Mouse (Mus musculus) liver, adult 2 months (tissue): ENCODE results near the gene Edf1. TPM values are rescaled to one million over a fixed set of nuclear protein-coding genes. Genes with fewer than 3 reads are reported as not detected.

ENCODE experiments used
- DNase-seq: peaks from one replicate; pipeline ENCODE4 v3.0.0-alpha.2; 2011; ENCODE audit warnings: low read depth, low spot score; ENCODE audit errors: extremely low read depth
- H3K27ac ChIP-seq: fragments of 200-500 bp; replicated peaks from 2 replicates; pipeline ENCODE4 v1.5.1; 2012; ENCODE audit warnings: low read depth, mild to moderate bottlenecking, control low read depth, inconsistent platforms, low read length; ENCODE audit not compliant: insufficient read depth
- H3K27me3 ChIP-seq: fragments of 200-500 bp; 2 replicates; pipeline ENCODE4 v1.6.1; 2012; ENCODE audit warnings: mild to moderate bottlenecking, moderate library complexity, low read length, inconsistent platforms; ENCODE audit not compliant: control insufficient read depth, insufficient read depth
- H3K36me3 ChIP-seq: fragments of 200-500 bp; 2 replicates; pipeline ENCODE4 v1.6.1; 2012; ENCODE audit warnings: low read length, inconsistent platforms; ENCODE audit not compliant: control insufficient read depth, insufficient read depth
- H3K4me1 ChIP-seq: fragments of 200-500 bp; 2 replicates; pipeline ENCODE4 v1.6.1; 2011; ENCODE audit warnings: low read length; ENCODE audit not compliant: control insufficient read depth, insufficient read depth
- H3K4me3 ChIP-seq: fragments of 200-500 bp; 2 replicates; pipeline ENCODE4 v1.5.1; 2011; ENCODE audit warnings: low read depth, mild to moderate bottlenecking, control low read depth, low read length, moderate library complexity; ENCODE audit not compliant: insufficient read depth
- H3K79me2 ChIP-seq: fragments of 200-500 bp; 2 replicates; pipeline ENCODE4 v1.6.1; 2012; ENCODE audit warnings: inconsistent platforms, mild to moderate bottlenecking, low read length, moderate library complexity; ENCODE audit not compliant: control insufficient read depth, insufficient read depth
- H3K9ac ChIP-seq: fragments of 200-500 bp; 2 replicates; pipeline ENCODE4 v1.6.1; 2012; ENCODE audit warnings: low read depth, mild to moderate bottlenecking, control low read depth, inconsistent platforms, low read length
- CTCF ChIP-seq: fragments of 200-500 bp; IDR thresholded peaks from 2 replicates; pipeline ENCODE4 v1.5.1; 2011; ENCODE audit warnings: low read depth, low read length, control low read depth
- POLR2A ChIP-seq: fragments of 200-500 bp; IDR thresholded peaks from 2 replicates; pipeline ENCODE4 v1.6.1; 2011; ENCODE audit warnings: low read length, control low read depth; ENCODE audit not compliant: insufficient read depth; ENCODE audit errors: extremely low read depth
- WGBS: fragments of 180-500 bp; shearing (Covaris S2); methylation state at CpG from one replicate; pipeline ENCODE4 v1.1.7; 2018; 5-methylcytosine and 5-hydroxymethylcytosine counted together
- polyA plus RNA-seq: library from polyadenylated mRNA; depleted of rRNA; stranded (reverse); fragments of >200 nt; gene quantifications from 2 replicates; pipeline ENCODE4 v1.2.3, GENCODE M21; 2012
- total RNA-seq: library from RNA; depleted of rRNA; stranded (reverse); fragments of >200 nt; gene quantifications from 2 replicates; pipeline ENCODE4 v1.2.3, GENCODE M21; 2014

Edf1 gene
- total and polyA plus RNA-seq, 2 experiments = 153 to 247 TPM

DNA sequence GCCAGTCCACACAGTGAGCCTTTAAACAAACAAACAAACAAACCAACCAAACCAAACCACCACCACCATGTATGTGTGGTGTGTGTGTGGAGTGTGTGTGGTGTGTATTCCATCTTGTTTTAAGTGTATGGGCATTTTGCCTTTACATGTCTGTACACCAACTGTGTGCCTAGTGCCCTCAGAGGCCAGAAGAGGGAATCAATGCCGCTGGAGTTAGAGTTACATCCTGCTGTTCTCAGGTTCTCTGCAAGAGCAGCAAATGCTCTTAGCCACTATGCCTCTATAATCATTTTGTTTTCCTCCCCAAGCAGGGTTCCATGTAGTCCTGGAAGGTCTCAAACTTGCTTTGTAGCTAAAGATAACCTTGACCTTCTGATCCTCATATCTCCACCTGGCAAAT, 1.4 kb upstream of the Edf1 start:
- no peak overlapping the region for H3K4me3 ChIP-seq
- H3K27me3 ChIP-seq = no peaks in the 10 kb centered on the region
- no peak for DNase-seq
- 62% methylated on average over 1 of the region's 1 CpGs for WGBS
- peaks cover 10% of the 10 kb centered on the region for H3K4me1 ChIP-seq
- H3K27ac ChIP-seq = no peak overlapping the region
- no peak overlapping the region for H3K9ac ChIP-seq
- peaks cover 19% of the 10 kb centered on the region for H3K79me2 ChIP-seq
- H3K36me3 ChIP-seq = peaks cover 18% of the 10 kb centered on the region
- TF ChIP-seq CTCF (no peak), POLR2A (no peak)

DNA sequence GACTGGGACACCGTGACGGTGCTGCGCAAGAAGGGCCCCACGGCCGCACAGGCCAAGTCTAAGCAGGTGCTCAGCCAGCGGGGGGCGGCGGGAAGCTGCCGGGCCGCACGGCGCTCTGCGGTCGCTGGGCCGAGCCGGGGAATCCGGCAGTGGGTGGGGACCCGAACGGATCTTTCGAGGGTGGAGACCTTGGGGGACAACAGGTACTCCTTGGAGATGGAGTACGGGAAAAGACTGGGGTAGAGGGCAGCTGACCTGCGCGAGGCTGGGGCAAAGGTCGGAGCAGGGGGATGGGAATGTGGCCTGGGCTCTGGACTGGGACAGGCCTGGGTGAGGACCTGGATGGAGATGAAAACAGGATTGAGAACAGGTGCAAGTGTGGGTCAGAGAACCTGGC, 315 bp downstream of the Edf1 start:
- peak; percentile 69 for DNase-seq
- under 1% methylated on average over 24 of the region's 24 CpGs for WGBS

DNA sequence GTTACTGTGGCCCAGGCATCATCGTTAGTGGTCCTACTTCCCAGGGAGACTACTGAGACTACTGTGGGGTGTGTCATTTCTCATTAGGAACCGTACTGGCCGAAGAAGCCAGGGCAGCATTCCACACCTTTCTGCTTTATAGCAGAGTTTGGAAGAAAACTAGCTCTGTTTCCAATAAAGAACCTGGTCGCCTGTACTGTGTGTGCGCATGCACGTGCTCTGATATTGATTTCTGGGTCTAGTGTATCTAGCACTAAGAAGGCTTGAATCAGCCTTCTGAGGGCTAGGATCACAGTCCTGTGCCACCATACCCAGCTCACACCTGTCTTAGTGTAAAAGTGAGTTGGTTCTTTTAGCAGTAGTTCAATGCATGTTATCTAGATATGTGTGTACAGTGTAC, 1.1 kb downstream of the Edf1 start:
- peak overlapping the region; percentile 70 for H3K4me3 ChIP-seq
- peaks cover 10% of the 10 kb centered on the region for H3K4me1 ChIP-seq
- TF ChIP-seq CTCF (no peak), POLR2A (no peak)
- DNase-seq = peak; percentile 83
- no peaks in the 10 kb centered on the region for H3K27me3 ChIP-seq
- H3K27ac ChIP-seq = peak overlapping the region; percentile 94
- H3K9ac ChIP-seq = peak overlapping the region; percentile 93
- WGBS = 14% methylated on average over 6 of the region's 6 CpGs
- H3K36me3 ChIP-seq = peaks cover 35% of the 10 kb centered on the region
- peaks cover 19% of the 10 kb centered on the region for H3K79me2 ChIP-seq

More for the DNA sequence above, 315 bp downstream of the Edf1 start:
- peak overlapping the region; percentile 70 for H3K4me3 ChIP-seq
- H3K27ac ChIP-seq = peak overlapping the region; percentile 94
- no peaks in the 10 kb centered on the region for H3K27me3 ChIP-seq
- TF ChIP-seq CTCF (no peak), POLR2A (no peak)
- H3K79me2 ChIP-seq = peaks cover 19% of the 10 kb centered on the region
- H3K9ac ChIP-seq = peak overlapping the region; percentile 93
- H3K4me1 ChIP-seq = peaks cover 10% of the 10 kb centered on the region
- H3K36me3 ChIP-seq = peaks cover 33% of the 10 kb centered on the region

DNA sequence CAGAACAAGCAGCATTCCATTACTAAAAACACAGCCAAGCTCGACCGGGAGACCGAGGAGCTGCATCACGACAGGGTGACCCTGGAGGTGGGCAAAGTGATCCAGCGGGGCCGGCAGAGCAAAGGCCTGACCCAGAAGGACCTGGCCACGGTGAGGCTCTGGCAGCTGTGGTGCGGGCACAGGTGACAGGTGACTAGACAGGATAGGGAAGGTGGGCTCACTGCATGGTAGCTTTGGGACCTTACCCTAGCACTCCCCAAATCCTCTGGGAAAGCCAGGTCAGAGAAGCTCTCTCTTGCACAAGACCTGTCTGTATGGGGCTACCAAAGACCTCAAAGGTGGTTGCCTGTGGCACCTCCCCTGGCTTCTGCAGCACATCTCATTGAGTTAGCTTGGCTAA, 2.9 kb downstream of the Edf1 start:
- no peak overlapping the region for H3K27ac ChIP-seq
- WGBS = 91% methylated on average over 8 of the region's 8 CpGs

GRCm38 (mm10) chr2:25561946-25562345, 4.3 kb downstream of the Edf1 start:
- Histone ChIP-seq H3K9ac (no peak overlapping the region), H3K27me3 (no peaks in the 10 kb centered on the region), H3K27ac (no peak overlapping the region), H3K36me3 (peaks cover 35% of the 10 kb centered on the region), H3K4me3 (no peak overlapping the region), H3K79me2 (peaks cover 19% of the 10 kb centered on the region), H3K4me1 (peaks cover 10% of the 10 kb centered on the region)
- 92% methylated on average over 9 of the region's 9 CpGs for WGBS
- no peak for DNase-seq
- TF ChIP-seq POLR2A (no peak), CTCF (no peak)

More for the DNA sequence above, 2.9 kb downstream of the Edf1 start:
- Histone ChIP-seq H3K9ac (no peak overlapping the region), H3K79me2 (peaks cover 19% of the 10 kb centered on the region), H3K4me1 (peaks cover 10% of the 10 kb centered on the region), H3K27me3 (no peaks in the 10 kb centered on the region), H3K36me3 (peaks cover 35% of the 10 kb centered on the region), H3K4me3 (no peak overlapping the region)
- TF ChIP-seq CTCF (no peak), POLR2A (no peak)
- no peak for DNase-seq

- H3K4me1 ChIP-seq = no peaks in the 10 kb centered on the region
- no peak overlapping the region for H3K9ac ChIP-seq
- no peaks in the 10 kb centered on the region for H3K27me3 ChIP-seq
- peaks cover 23% of the 10 kb centered on the region for H3K36me3 ChIP-seq
- no peaks in the 10 kb centered on the region for H3K79me2 ChIP-seq
- TF ChIP-seq CTCF (no peak), POLR2A (no peak)
- DNase-seq = no peak
- WGBS = 93% methylated on average over 8 of the region's 8 CpGs
- H3K4me3 ChIP-seq = no peak overlapping the region
- H3K27ac ChIP-seq = no peak overlapping the region
Observed at GRCm38 (mm10) chr2:25565741-25566140, 8.1 kb downstream of the Edf1 start.
